Mouse (Mus musculus): ENCODE results near the gene Tbl1xr1.

DNA sequence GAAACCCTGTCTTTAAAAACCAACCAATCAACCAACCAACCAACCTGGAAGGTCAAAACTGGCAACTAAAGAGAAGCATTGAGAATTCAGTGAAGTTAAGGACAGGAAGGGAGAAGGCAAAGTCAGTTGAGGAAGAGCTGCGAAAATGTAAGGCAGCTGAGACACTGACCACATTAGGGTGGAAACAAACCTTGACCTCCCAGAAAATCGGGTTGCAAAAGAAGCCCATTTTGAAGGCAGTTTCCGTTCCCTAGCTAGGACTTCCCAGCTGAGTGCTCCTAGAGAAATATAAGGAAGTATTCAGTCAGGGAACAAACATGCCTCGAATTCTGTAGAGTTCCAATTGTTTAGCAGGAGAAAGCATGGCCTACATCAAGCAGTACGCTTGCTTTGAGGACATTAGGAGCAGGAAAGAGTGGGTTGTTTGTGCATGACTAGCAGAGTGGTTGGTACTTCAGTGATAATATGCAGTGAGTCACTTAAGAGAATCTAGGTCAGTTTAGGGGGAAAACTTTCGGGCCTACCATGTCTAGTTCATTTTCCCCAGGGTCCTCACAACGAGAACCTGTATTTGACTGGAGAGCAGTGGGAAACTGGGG lies 18.1 kb upstream of the Tbl1xr1 start:
- no peak for TF ChIP-seq NRF1 (IDR thresholded peaks at IDR 0.05; ENCODE audit: insufficient read depth, low read depth, low read length, poor library complexity, severe bottlenecking)
- TF ChIP-seq POLR2AphosphoS5 (IDR thresholded peaks at IDR 0.05; ENCODE audit: borderline replicate concordance, low read depth, low read length): no peak
- no peak for TF ChIP-seq MAFK (IDR thresholded peaks at IDR 0.05; ENCODE audit: borderline replicate concordance, low read depth, low read length)
- no peak for TF ChIP-seq CTCF (IDR thresholded peaks at IDR 0.05 in 2 of 3, conservative IDR thresholded peaks at IDR 0.05 in 1 of 3; ENCODE audit: control insufficient read depth in 1 of 3, insufficient read depth in 1 of 3, low read depth in 2 of 3, low read length in 3 of 3, poor library complexity in 1 of 3, severe bottlenecking in 1 of 3)
